Mouse (Mus musculus): ENCODE measurements around the gene Wfdc21. TPM values are rescaled to one million over a fixed set of nuclear protein-coding genes. Genes with fewer than 3 reads are reported as not detected.

Wfdc21 gene
- total and polyA plus RNA-seq, 2 experiments from 2014 or later, result not detected

DNA sequence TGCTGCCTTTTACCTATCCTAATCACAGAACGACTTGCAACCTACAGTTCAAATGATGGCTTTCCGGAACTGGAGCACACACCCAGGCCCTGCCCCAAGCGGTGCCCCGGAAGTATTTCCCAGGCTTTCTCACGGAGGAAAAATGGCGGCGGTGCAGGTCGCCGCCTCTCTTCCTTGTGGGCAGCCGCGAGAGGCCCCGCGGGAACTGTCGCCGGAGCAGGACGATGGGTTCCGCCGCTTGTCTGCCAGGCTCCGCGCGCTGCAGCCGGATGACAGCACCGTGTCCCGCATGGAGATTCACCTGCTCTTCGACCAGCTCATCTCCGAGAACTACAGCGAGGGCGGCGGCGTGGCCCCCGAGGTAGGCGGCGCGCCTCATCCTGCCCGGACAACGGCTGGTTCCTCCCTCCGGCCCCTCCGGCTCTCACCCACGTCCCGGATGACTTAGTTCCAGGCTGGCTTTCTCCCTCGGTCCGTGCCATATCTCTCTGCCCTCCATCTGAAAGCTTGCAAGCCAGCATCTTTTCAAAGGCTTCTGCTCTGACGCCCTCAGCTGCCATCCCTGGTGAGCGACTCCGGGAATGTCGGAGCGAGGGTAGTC, 6.9 kb downstream of the Wfdc21 start, which contains the start of gene Heatr6:
Gene Heatr6, plus strand, starts transcription at position 116 of the 601 bp plus-strand sequence.
- H3K36me3 ChIP-seq (ENCODE audit: insufficient read depth), result peaks cover 25% of the 10 kb centered on the region
- H3K4me2 ChIP-seq (ENCODE audit: low read depth), result peak within 1 kb of the TSS; percentile 68
- under 1% methylated on average over 47 of the region's 47 CpGs for WGBS
- TF ChIP-seq CTCF (IDR thresholded peaks at IDR 0.05; ENCODE audit: low read depth), result 0 out of 2 replicates have a peak, but pooled peaks have one; percentile 8
- ATAC-seq (peak; percentile 99), DNase-seq (peak; percentile 94)
- no peaks in the 10 kb centered on the region for H3K9me3 ChIP-seq (ENCODE audit: low read length)
- peaks cover 12% of the 10 kb centered on the region; the same call in 1 of the 2 replicates for H3K4me1 ChIP-seq (ENCODE audit: insufficient read depth)
- H3K9ac ChIP-seq, result peak within 1 kb of the TSS; percentile 89
- H3K4me3 ChIP-seq (ENCODE audit: low read depth, low read length), result peak within 1 kb of the TSS; percentile 79
- H3K27ac ChIP-seq (ENCODE audit: low read depth, low read length), result peak within 1 kb of the TSS; percentile 97
- H3K27me3 ChIP-seq (ENCODE audit: insufficient read depth, low read length), result peaks cover 5% of the 10 kb centered on the region

DNA sequence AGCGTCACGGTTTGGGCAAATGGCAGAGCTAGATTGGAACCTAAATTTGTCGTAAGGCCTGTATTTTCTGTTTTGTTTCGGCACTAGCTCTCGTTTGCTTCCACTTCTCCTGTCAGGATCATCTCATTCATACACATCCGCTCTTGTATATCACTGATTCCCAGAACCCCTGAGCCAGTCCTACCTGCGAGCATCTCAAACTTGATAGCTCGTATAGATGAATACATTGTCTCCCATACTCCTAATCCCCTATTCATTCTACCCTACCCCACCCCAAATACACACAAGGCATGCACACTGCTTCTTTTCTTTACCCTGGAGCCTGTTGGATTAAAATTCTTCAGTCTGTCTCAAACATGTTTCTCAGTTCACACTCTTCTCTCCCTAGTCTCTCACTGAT, 7.5 kb downstream of the Wfdc21 start:
- DNase-seq (no peak), ATAC-seq (no peak)
- Histone ChIP-seq H3K4me3 (ENCODE audit: low read depth, low read length) (peak overlapping the region; percentile 79), H3K27ac (ENCODE audit: low read depth, low read length) (peak overlapping the region; percentile 97), H3K9ac (peak overlapping the region; percentile 89), H3K27me3 (ENCODE audit: insufficient read depth, low read length) (peaks cover 5% of the 10 kb centered on the region), H3K36me3 (ENCODE audit: insufficient read depth) (peaks cover 30% of the 10 kb centered on the region), H3K9me3 (ENCODE audit: low read length) (no peaks in the 10 kb centered on the region), H3K4me2 (ENCODE audit: low read depth) (peak overlapping the region; percentile 68), H3K4me1 (ENCODE audit: insufficient read depth) (peaks cover 12% of the 10 kb centered on the region; the same call in 1 of the 2 replicates)
- TF ChIP-seq CTCF (IDR thresholded peaks at IDR 0.05; ENCODE audit: low read depth), result no peak
- 1% methylated on average over 8 of the region's 8 CpGs for WGBS

DNA sequence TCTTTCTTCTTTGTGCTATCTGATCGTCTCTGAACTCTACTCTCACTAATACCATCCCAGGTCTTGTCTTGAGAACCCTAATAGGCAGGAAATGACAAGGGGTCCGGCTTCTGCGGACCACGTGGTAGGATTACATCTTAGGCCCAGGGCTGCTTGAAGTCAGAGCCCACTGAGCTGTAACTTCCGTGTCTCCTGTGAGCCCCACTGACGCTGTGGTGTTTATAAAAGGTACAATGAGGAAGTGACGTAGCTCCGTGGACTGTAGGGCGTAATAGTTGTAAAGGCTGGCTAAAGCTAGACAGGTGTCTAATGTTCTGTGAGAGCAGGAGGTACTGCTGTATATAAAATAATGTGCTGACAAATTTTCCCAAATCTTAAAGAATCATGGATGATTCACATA, 20.6 kb downstream of the Wfdc21 start:
- Histone ChIP-seq H3K4me1 (ENCODE audit: insufficient read depth) (no peaks in the 10 kb centered on the region), H3K9me3 (ENCODE audit: low read length) (no peaks in the 10 kb centered on the region), H3K4me3 (ENCODE audit: low read depth, low read length) (no peak overlapping the region), H3K27ac (ENCODE audit: low read depth, low read length) (no peak overlapping the region), H3K9ac (no peak overlapping the region), H3K27me3 (ENCODE audit: insufficient read depth, low read length) (no peaks in the 10 kb centered on the region), H3K4me2 (ENCODE audit: low read depth) (no peak overlapping the region), H3K36me3 (ENCODE audit: insufficient read depth) (peaks cover 96% of the 10 kb centered on the region)
- WGBS, result 92% methylated on average over 9 of the region's 9 CpGs
- no peak for ATAC-seq
- TF ChIP-seq CTCF (IDR thresholded peaks at IDR 0.05; ENCODE audit: low read depth), result no peak
- no peak for DNase-seq

DNA sequence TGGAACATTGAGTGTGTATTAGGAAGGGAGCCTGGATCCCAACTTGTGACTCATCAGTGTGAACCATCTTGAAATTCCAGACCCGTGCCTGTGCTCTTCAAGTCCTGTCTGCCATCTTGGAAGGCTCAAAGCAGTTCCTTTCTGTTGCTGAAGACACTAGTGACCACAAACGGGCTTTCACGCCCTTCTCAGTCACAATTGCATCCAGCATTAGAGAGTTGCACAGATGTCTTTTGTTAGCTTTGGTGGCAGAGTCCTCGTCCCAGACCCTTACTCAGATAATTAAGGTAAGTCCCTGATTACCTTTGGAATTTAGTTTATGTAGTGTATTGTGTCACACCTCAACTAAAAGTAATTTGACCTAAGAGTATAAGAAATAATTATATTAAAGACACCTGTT, 22.2 kb downstream of the Wfdc21 start:
- 90% methylated on average over 4 of the region's 4 CpGs for WGBS
- H3K27ac ChIP-seq (ENCODE audit: low read depth, low read length), result no peak overlapping the region

DNA sequence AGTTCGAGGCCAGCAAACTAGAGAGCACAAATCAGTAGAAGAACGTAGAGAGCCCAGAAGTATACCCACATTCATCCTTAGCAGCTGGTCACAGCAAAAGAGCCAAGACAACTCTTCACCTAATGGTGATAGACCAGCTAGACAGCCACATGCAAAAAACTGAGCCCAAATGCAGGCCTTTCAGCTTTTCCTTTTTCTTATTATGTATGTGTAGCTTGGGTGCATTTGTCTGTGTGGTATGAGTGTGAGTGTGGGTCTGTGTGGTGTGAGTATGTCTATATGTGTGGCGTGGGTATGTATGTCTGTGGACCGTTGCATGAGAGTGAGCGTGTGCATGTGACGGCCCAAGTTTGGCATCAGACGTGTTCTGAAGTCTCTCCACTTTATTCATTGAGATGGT, 24.3 kb downstream of the Wfdc21 start:
- H3K9ac ChIP-seq, result no peak overlapping the region
- 97% methylated on average over 7 of the region's 7 CpGs for WGBS
- no peaks in the 10 kb centered on the region for H3K9me3 ChIP-seq (ENCODE audit: low read length)
- DNase-seq, result no peak
- no peak for ATAC-seq
- H3K27me3 ChIP-seq (ENCODE audit: insufficient read depth, low read length), result no peaks in the 10 kb centered on the region
- H3K4me3 ChIP-seq (ENCODE audit: low read depth, low read length), result no peak overlapping the region
- H3K4me1 ChIP-seq (ENCODE audit: insufficient read depth), result no peaks in the 10 kb centered on the region
- H3K36me3 ChIP-seq (ENCODE audit: insufficient read depth), result peaks cover 96% of the 10 kb centered on the region
- no peak overlapping the region for H3K27ac ChIP-seq (ENCODE audit: low read depth, low read length)
- no peak for TF ChIP-seq CTCF (IDR thresholded peaks at IDR 0.05; ENCODE audit: low read depth)
- no peak overlapping the region for H3K4me2 ChIP-seq (ENCODE audit: low read depth)

More for the DNA sequence above, 22.2 kb downstream of the Wfdc21 start:
- H3K9me3 ChIP-seq (ENCODE audit: low read length), result no peaks in the 10 kb centered on the region
- TF ChIP-seq CTCF (IDR thresholded peaks at IDR 0.05; ENCODE audit: low read depth), result no peak
- H3K9ac ChIP-seq, result no peak overlapping the region
- no peaks in the 10 kb centered on the region for H3K27me3 ChIP-seq (ENCODE audit: insufficient read depth, low read length)
- ATAC-seq (no peak), DNase-seq (no peak)
- H3K36me3 ChIP-seq (ENCODE audit: insufficient read depth), result peaks cover 96% of the 10 kb centered on the region
- no peak overlapping the region for H3K4me2 ChIP-seq (ENCODE audit: low read depth)
- no peak overlapping the region for H3K4me3 ChIP-seq (ENCODE audit: low read depth, low read length)
- H3K4me1 ChIP-seq (ENCODE audit: insufficient read depth), result no peaks in the 10 kb centered on the region

DNA sequence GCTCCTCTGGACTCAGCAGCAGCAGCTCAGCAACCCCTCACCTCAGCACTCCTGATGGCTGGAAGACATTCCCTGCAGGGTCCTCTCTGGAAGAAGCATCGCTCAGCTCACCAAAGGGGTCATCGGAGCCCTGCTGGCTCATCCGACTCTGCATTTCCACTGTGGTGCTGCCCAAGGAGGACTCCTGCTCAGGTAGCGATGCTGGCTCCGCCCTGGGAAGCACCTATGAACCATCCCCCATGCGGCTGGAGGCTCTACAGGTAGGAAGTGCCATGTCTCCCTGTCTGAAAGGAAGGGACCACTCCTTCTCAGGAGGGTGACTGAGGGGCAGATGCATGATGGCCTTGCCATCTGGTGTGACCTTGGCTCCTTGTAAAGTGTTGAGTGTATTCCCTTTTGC, 25.6 kb downstream of the Wfdc21 start:
- H3K36me3 ChIP-seq (ENCODE audit: insufficient read depth), result peaks cover 96% of the 10 kb centered on the region
- no peak overlapping the region for H3K9ac ChIP-seq
- no peaks in the 10 kb centered on the region for H3K4me1 ChIP-seq (ENCODE audit: insufficient read depth)
- no peak for TF ChIP-seq CTCF (IDR thresholded peaks at IDR 0.05; ENCODE audit: low read depth)
- no peak overlapping the region for H3K4me2 ChIP-seq (ENCODE audit: low read depth)
- DNase-seq (no peak), ATAC-seq (no peak)
- whole genome bisulfite sequencing, result 98% methylated on average over 6 of the region's 6 CpGs
- H3K27ac ChIP-seq (ENCODE audit: low read depth, low read length), result no peak overlapping the region
- H3K9me3 ChIP-seq (ENCODE audit: low read length), result no peaks in the 10 kb centered on the region
- H3K4me3 ChIP-seq (ENCODE audit: low read depth, low read length), result no peak overlapping the region
- H3K27me3 ChIP-seq (ENCODE audit: insufficient read depth, low read length), result no peaks in the 10 kb centered on the region

DNA sequence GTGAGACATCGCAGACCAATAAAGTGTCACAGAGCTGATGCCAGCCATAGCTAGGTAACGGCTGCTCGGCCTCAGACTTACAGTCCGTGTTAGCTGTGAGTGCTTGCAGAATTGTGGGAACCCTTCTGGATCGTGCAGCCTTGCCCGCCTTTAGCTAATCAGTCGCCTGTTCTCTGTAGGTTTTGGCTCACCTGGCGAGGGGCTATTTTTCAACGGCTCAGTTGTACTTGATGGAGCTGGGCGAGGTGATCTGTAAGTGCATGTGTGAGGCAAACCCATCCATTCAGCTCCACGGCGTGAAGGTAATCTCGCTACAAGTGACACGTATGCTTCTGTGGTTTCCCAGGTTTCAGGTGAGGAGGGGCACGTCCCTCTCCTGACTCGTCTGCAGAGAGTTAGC, 27.0 kb downstream of the Wfdc21 start:
- Histone ChIP-seq H3K9ac (no peak overlapping the region), H3K27me3 (ENCODE audit: insufficient read depth, low read length) (no peaks in the 10 kb centered on the region), H3K27ac (ENCODE audit: low read depth, low read length) (no peak overlapping the region), H3K9me3 (ENCODE audit: low read length) (no peaks in the 10 kb centered on the region), H3K4me2 (ENCODE audit: low read depth) (no peak overlapping the region), H3K4me1 (ENCODE audit: insufficient read depth) (no peaks in the 10 kb centered on the region), H3K4me3 (ENCODE audit: low read depth, low read length) (no peak overlapping the region), H3K36me3 (ENCODE audit: insufficient read depth) (peaks cover 94% of the 10 kb centered on the region)
- TF ChIP-seq CTCF (IDR thresholded peaks at IDR 0.05; ENCODE audit: low read depth), result no peak
- DNase-seq (no peak), ATAC-seq (no peak)
- WGBS, result 96% methylated on average over 16 of the region's 16 CpGs
